Mouse (Mus musculus): ENCODE data around the gene Snx18. TPM values are rescaled to one million over a fixed set of nuclear protein-coding genes. Genes with fewer than 3 reads are reported as not detected.

The Snx18 gene
- polyA plus RNA-seq, 1 experiment, result 42.4 TPM

GRCm38 (mm10) chr13:113596821-113597541 lies 21.4 kb downstream of the Snx18 start:
- H3K27me3 ChIP-seq (ENCODE audit: control insufficient read depth, insufficient read depth, low read length, poor library complexity, severe bottlenecking), result no peaks in the 10 kb centered on the region
- H3K9ac ChIP-seq (ENCODE audit: low read depth, poor library complexity, severe bottlenecking), result no peak overlapping the region
- TF ChIP-seq CTCF (IDR thresholded peaks at IDR 0.05; ENCODE audit: low read depth, low read length) (no peak), POLR2A (IDR thresholded peaks at IDR 0.05; ENCODE audit: insufficient read depth, low read length) (no peak), EP300 (IDR thresholded peaks at IDR 0.05; ENCODE audit: insufficient read depth, low read depth, low read length) (no peak)
- peaks cover 9% of the 10 kb centered on the region for H3K36me3 ChIP-seq (ENCODE audit: control insufficient read depth, insufficient read depth, low read length, poor library complexity, severe bottlenecking)
- H3K4me1 ChIP-seq (ENCODE audit: control insufficient read depth, insufficient read depth, low read length), result peaks cover 8% of the 10 kb centered on the region
- H3K4me3 ChIP-seq (ENCODE audit: low read depth, low read length), result no peak overlapping the region
- no peak overlapping the region for H3K27ac ChIP-seq (ENCODE audit: insufficient read depth, low read length)
- no peaks in the 10 kb centered on the region for H3K9me3 ChIP-seq (replicated peaks; ENCODE audit: control insufficient read depth, insufficient read depth, low read length, poor library complexity, severe bottlenecking)

GRCm38 (mm10) chr13:113595987-113596386 lies 22.4 kb downstream of the Snx18 start:
- no peak overlapping the region for H3K27ac ChIP-seq (ENCODE audit: insufficient read depth, low read length)

GRCm38 (mm10) chr13:113595219-113595618 lies 23.1 kb downstream of the Snx18 start:
- Histone ChIP-seq H3K9me3 (replicated peaks; ENCODE audit: control insufficient read depth, insufficient read depth, low read length, poor library complexity, severe bottlenecking) (no peaks in the 10 kb centered on the region), H3K27me3 (ENCODE audit: control insufficient read depth, insufficient read depth, low read length, poor library complexity, severe bottlenecking) (no peaks in the 10 kb centered on the region), H3K9ac (ENCODE audit: low read depth, poor library complexity, severe bottlenecking) (no peak overlapping the region), H3K4me3 (ENCODE audit: low read depth, low read length) (no peak overlapping the region), H3K27ac (ENCODE audit: insufficient read depth, low read length) (no peak overlapping the region), H3K4me1 (ENCODE audit: control insufficient read depth, insufficient read depth, low read length) (peaks cover 5% of the 10 kb centered on the region), H3K36me3 (ENCODE audit: control insufficient read depth, insufficient read depth, low read length, poor library complexity, severe bottlenecking) (peaks cover 13% of the 10 kb centered on the region)
- no peak for TF ChIP-seq EP300 (IDR thresholded peaks at IDR 0.05; ENCODE audit: insufficient read depth, low read depth, low read length)
- TF ChIP-seq POLR2A (IDR thresholded peaks at IDR 0.05; ENCODE audit: insufficient read depth, low read length), result no peak
- no peak for TF ChIP-seq CTCF (IDR thresholded peaks at IDR 0.05; ENCODE audit: low read depth, low read length)

More at GRCm38 (mm10) chr13:113595987-113596386, 22.4 kb downstream of the Snx18 start:
- no peaks in the 10 kb centered on the region for H3K27me3 ChIP-seq (ENCODE audit: control insufficient read depth, insufficient read depth, low read length, poor library complexity, severe bottlenecking)
- peaks cover 13% of the 10 kb centered on the region for H3K36me3 ChIP-seq (ENCODE audit: control insufficient read depth, insufficient read depth, low read length, poor library complexity, severe bottlenecking)
- no peak for TF ChIP-seq EP300 (IDR thresholded peaks at IDR 0.05; ENCODE audit: insufficient read depth, low read depth, low read length)
- no peak for TF ChIP-seq POLR2A (IDR thresholded peaks at IDR 0.05; ENCODE audit: insufficient read depth, low read length)
- TF ChIP-seq CTCF (IDR thresholded peaks at IDR 0.05; ENCODE audit: low read depth, low read length), result no peak
- H3K9ac ChIP-seq (ENCODE audit: low read depth, poor library complexity, severe bottlenecking), result no peak overlapping the region
- no peaks in the 10 kb centered on the region for H3K9me3 ChIP-seq (replicated peaks; ENCODE audit: control insufficient read depth, insufficient read depth, low read length, poor library complexity, severe bottlenecking)
- no peak overlapping the region for H3K4me3 ChIP-seq (ENCODE audit: low read depth, low read length)
- H3K4me1 ChIP-seq (ENCODE audit: control insufficient read depth, insufficient read depth, low read length), result peaks cover 5% of the 10 kb centered on the region

- H3K27ac ChIP-seq (ENCODE audit: insufficient read depth, low read length), result no peak overlapping the region
- no peak overlapping the region for H3K4me3 ChIP-seq (ENCODE audit: low read depth, low read length)
- H3K9me3 ChIP-seq (replicated peaks; ENCODE audit: control insufficient read depth, insufficient read depth, low read length, poor library complexity, severe bottlenecking), result no peaks in the 10 kb centered on the region
- peaks cover 5% of the 10 kb centered on the region for H3K4me1 ChIP-seq (ENCODE audit: control insufficient read depth, insufficient read depth, low read length)
- no peak overlapping the region for H3K9ac ChIP-seq (ENCODE audit: low read depth, poor library complexity, severe bottlenecking)
- H3K27me3 ChIP-seq (ENCODE audit: control insufficient read depth, insufficient read depth, low read length, poor library complexity, severe bottlenecking), result no peaks in the 10 kb centered on the region
- TF ChIP-seq EP300 (IDR thresholded peaks at IDR 0.05; ENCODE audit: insufficient read depth, low read depth, low read length) (no peak), POLR2A (IDR thresholded peaks at IDR 0.05; ENCODE audit: insufficient read depth, low read length) (no peak), CTCF (IDR thresholded peaks at IDR 0.05; ENCODE audit: low read depth, low read length) (no peak)
- H3K36me3 ChIP-seq (ENCODE audit: control insufficient read depth, insufficient read depth, low read length, poor library complexity, severe bottlenecking), result peaks cover 13% of the 10 kb centered on the region
Observed at GRCm38 (mm10) chr13:113594361-113594760, 24.0 kb downstream of the Snx18 start.

- H3K36me3 ChIP-seq (ENCODE audit: control insufficient read depth, insufficient read depth, low read length, poor library complexity, severe bottlenecking), result peaks cover 13% of the 10 kb centered on the region
Observed at GRCm38 (mm10) chr13:113593711-113594110, 24.7 kb downstream of the Snx18 start.

GRCm38 (mm10) chr13:113592703-113593200 lies 25.6 kb downstream of the Snx18 start:
- H3K9ac ChIP-seq (ENCODE audit: low read depth, poor library complexity, severe bottlenecking), result no peak overlapping the region
- H3K4me1 ChIP-seq (ENCODE audit: control insufficient read depth, insufficient read depth, low read length), result peaks cover 5% of the 10 kb centered on the region
- no peaks in the 10 kb centered on the region for H3K27me3 ChIP-seq (ENCODE audit: control insufficient read depth, insufficient read depth, low read length, poor library complexity, severe bottlenecking)
- H3K4me3 ChIP-seq (ENCODE audit: low read depth, low read length), result no peak overlapping the region
- TF ChIP-seq CTCF (IDR thresholded peaks at IDR 0.05; ENCODE audit: low read depth, low read length) (no peak), EP300 (IDR thresholded peaks at IDR 0.05; ENCODE audit: insufficient read depth, low read depth, low read length) (no peak)
- H3K27ac ChIP-seq (ENCODE audit: insufficient read depth, low read length), result no peak overlapping the region
- H3K36me3 ChIP-seq (ENCODE audit: control insufficient read depth, insufficient read depth, low read length, poor library complexity, severe bottlenecking), result peaks cover 13% of the 10 kb centered on the region
- H3K9me3 ChIP-seq (replicated peaks; ENCODE audit: control insufficient read depth, insufficient read depth, low read length, poor library complexity, severe bottlenecking), result no peaks in the 10 kb centered on the region

More at GRCm38 (mm10) chr13:113593711-113594110, 24.7 kb downstream of the Snx18 start:
- no peaks in the 10 kb centered on the region for H3K9me3 ChIP-seq (replicated peaks; ENCODE audit: control insufficient read depth, insufficient read depth, low read length, poor library complexity, severe bottlenecking)
- peaks cover 5% of the 10 kb centered on the region for H3K4me1 ChIP-seq (ENCODE audit: control insufficient read depth, insufficient read depth, low read length)
- H3K9ac ChIP-seq (ENCODE audit: low read depth, poor library complexity, severe bottlenecking), result no peak overlapping the region
- TF ChIP-seq EP300 (IDR thresholded peaks at IDR 0.05; ENCODE audit: insufficient read depth, low read depth, low read length), result no peak
- TF ChIP-seq POLR2A (IDR thresholded peaks at IDR 0.05; ENCODE audit: insufficient read depth, low read length), result no peak
- TF ChIP-seq CTCF (IDR thresholded peaks at IDR 0.05; ENCODE audit: low read depth, low read length), result no peak
- no peaks in the 10 kb centered on the region for H3K27me3 ChIP-seq (ENCODE audit: control insufficient read depth, insufficient read depth, low read length, poor library complexity, severe bottlenecking)
- no peak overlapping the region for H3K27ac ChIP-seq (ENCODE audit: insufficient read depth, low read length)
- no peak overlapping the region for H3K4me3 ChIP-seq (ENCODE audit: low read depth, low read length)

Measured in ES-Bruce4 (cell line).